Mouse (Mus musculus) thymus, adult 18-20 months (tissue): ENCODE measurements around the gene Tmem132d.

Experiments used
- DNase-seq, 2 experiments: peaks; one replicate each; pipeline ENCODE4 v3.0.0; 2022; ENCODE audit warnings: mixed read lengths in 2 of 2

Gene Tmem132d

GRCm38 (mm10) chr5:128432916-128433315 is at the start of gene Tmem132d:
TSS of gene Tmem132d (minus strand) at chr5:128433077.
- DNase-seq, result no peak

GRCm38 (mm10) chr5:128480816-128481215 is 47.9 kb upstream of the Tmem132d start:
- no peak for DNase-seq

GRCm38 (mm10) chr5:128475372-128475771 is 42.5 kb upstream of the Tmem132d start:
- DNase-seq, result no peak

GRCm38 (mm10) chr5:128469812-128470211 is 36.9 kb upstream of the Tmem132d start:
- no peak for DNase-seq

GRCm38 (mm10) chr5:128464514-128464913 is 31.6 kb upstream of the Tmem132d start:
- no peak for DNase-seq

GRCm38 (mm10) chr5:128460605-128461004 is 27.7 kb upstream of the Tmem132d start:
- no peak for DNase-seq

GRCm38 (mm10) chr5:128455732-128456131 is 22.9 kb upstream of the Tmem132d start:
- DNase-seq, result no peak

GRCm38 (mm10) chr5:128452196-128452595 is 19.3 kb upstream of the Tmem132d start:
- no peak for DNase-seq

- no peak for DNase-seq
Observed at GRCm38 (mm10) chr5:128450808-128451207, 17.9 kb upstream of the Tmem132d start.

- DNase-seq, result no peak
Observed at GRCm38 (mm10) chr5:128444876-128445275, 12.0 kb upstream of the Tmem132d start.

- DNase-seq, result no peak
Observed at GRCm38 (mm10) chr5:128443848-128444247, 11.0 kb upstream of the Tmem132d start.

- no peak for DNase-seq
Observed at GRCm38 (mm10) chr5:128441121-128441520, 8.2 kb upstream of the Tmem132d start.

GRCm38 (mm10) chr5:128439828-128440227 is 7.0 kb upstream of the Tmem132d start:
- DNase-seq, result no peak

- no peak for DNase-seq
Observed at GRCm38 (mm10) chr5:128438078-128438477, 5.2 kb upstream of the Tmem132d start.

GRCm38 (mm10) chr5:128436909-128437308 is 4.0 kb upstream of the Tmem132d start:
- DNase-seq, result no peak

- no peak for DNase-seq
Observed at GRCm38 (mm10) chr5:128435683-128436082, 2.8 kb upstream of the Tmem132d start.

GRCm38 (mm10) chr5:128433786-128434185 is 909 bp upstream of the Tmem132d start:
- no peak for DNase-seq

GRCm38 (mm10) chr5:128432422-128432821 is 455 bp downstream of the Tmem132d start:
- no peak for DNase-seq

GRCm38 (mm10) chr5:128424636-128425035 is 8.2 kb downstream of the Tmem132d start:
- DNase-seq, result no peak

- DNase-seq, result no peak
Observed at GRCm38 (mm10) chr5:128424213-128424612, 8.7 kb downstream of the Tmem132d start.

- no peak for DNase-seq
Observed at GRCm38 (mm10) chr5:128422090-128422489, 10.8 kb downstream of the Tmem132d start.

- DNase-seq, result no peak
Observed at GRCm38 (mm10) chr5:128418149-128418710, 14.6 kb downstream of the Tmem132d start.

- no peak for DNase-seq
Observed at GRCm38 (mm10) chr5:128414056-128414455, 18.8 kb downstream of the Tmem132d start.

GRCm38 (mm10) chr5:128412306-128412705 is 20.6 kb downstream of the Tmem132d start:
- no peak for DNase-seq

GRCm38 (mm10) chr5:128407546-128407945 is 25.3 kb downstream of the Tmem132d start:
- DNase-seq, result no peak
